Mouse (Mus musculus) lung, adult 2 months (tissue): Measurements from ENCODE around the gene Tgfbr2. TPM values are rescaled to one million over a fixed set of nuclear protein-coding genes. Genes with fewer than 3 reads are reported as not detected.

ENCODE experiments used
- DNase-seq: peaks from one replicate; pipeline ENCODE4 v3.0.0; 2022
- H3K4me1 ChIP-seq: fragments of 200-500 bp; 2 replicates; pipeline ENCODE4 v1.6.1; 2011; ENCODE audit warnings: low read length; ENCODE audit not compliant: control insufficient read depth, insufficient read depth
- H3K4me3 ChIP-seq: fragments of 200-500 bp; replicated peaks from 2 replicates; pipeline ENCODE3; 2011; ENCODE audit warnings: low read depth, mild to moderate bottlenecking, control low read depth, low read length; ENCODE audit errors: extremely low read depth
- CTCF ChIP-seq: fragments of 200-500 bp; IDR thresholded peaks from 2 replicates; pipeline ENCODE4 v1.5.1; 2011; ENCODE audit warnings: mild to moderate bottlenecking, low read length, control low read depth; ENCODE audit not compliant: insufficient read depth
- POLR2A ChIP-seq: fragments of 200-500 bp; IDR thresholded peaks from 2 replicates; pipeline ENCODE4 v1.6.1; 2011; ENCODE audit warnings: low read depth, mild to moderate bottlenecking, control low read depth, low read length, borderline replicate concordance; ENCODE audit errors: extremely low read depth
- WGBS: fragments of 180-500 bp; shearing (Covaris S2); methylation state at CpG from one replicate; pipeline ENCODE4 v1.1.7; 2018; 5-methylcytosine and 5-hydroxymethylcytosine counted together
- polyA plus RNA-seq: library from polyadenylated mRNA; depleted of rRNA; stranded (reverse); fragments of >200 nt; gene quantifications from 2 replicates; pipeline ENCODE4 v1.2.3, GENCODE M21; 2012

Gene Tgfbr2
- polyA plus RNA-seq, 1 experiment: 146 TPM

GRCm38 (mm10) chr9:116217099-116217498 is 41.9 kb upstream of the Tgfbr2 start:
- 81% methylated on average over 7 of the region's 7 CpGs for WGBS
- no peak for DNase-seq
- peaks cover 9% of the 10 kb centered on the region for H3K4me1 ChIP-seq
- H3K4me3 ChIP-seq: no peak overlapping the region
- TF ChIP-seq POLR2A: no peak

GRCm38 (mm10) chr9:116216677-116217076 is 41.5 kb upstream of the Tgfbr2 start:
- WGBS: 77% methylated on average over 10 of the region's 10 CpGs
- Histone ChIP-seq H3K4me1 (peaks cover 9% of the 10 kb centered on the region), H3K4me3 (no peak overlapping the region)
- TF ChIP-seq POLR2A: no peak
- no peak for TF ChIP-seq CTCF
- no peak for DNase-seq

GRCm38 (mm10) chr9:116214296-116214695 is 39.1 kb upstream of the Tgfbr2 start:
- TF ChIP-seq POLR2A: no peak
- no peak for TF ChIP-seq CTCF
- WGBS: 80% methylated on average over 6 of the region's 6 CpGs

GRCm38 (mm10) chr9:116212915-116213619 is 37.9 kb upstream of the Tgfbr2 start:
- no peak for TF ChIP-seq CTCF
- TF ChIP-seq POLR2A: no peak
- H3K4me3 ChIP-seq: no peak overlapping the region
- peaks cover 2% of the 10 kb centered on the region; the same call in 1 of the 2 replicates for H3K4me1 ChIP-seq
- 51% methylated on average over 8 of the region's 8 CpGs for WGBS
- no peak for DNase-seq

More at GRCm38 (mm10) chr9:116214296-116214695, 39.1 kb upstream of the Tgfbr2 start:
- H3K4me1 ChIP-seq: peaks cover 9% of the 10 kb centered on the region
- no peak overlapping the region for H3K4me3 ChIP-seq
- no peak for DNase-seq

- Histone ChIP-seq H3K4me3 (no peak overlapping the region), H3K4me1 (peaks cover 2% of the 10 kb centered on the region; the same call in 1 of the 2 replicates)
- DNase-seq: no peak
- WGBS: 67% methylated on average over 12 of the region's 12 CpGs
- TF ChIP-seq POLR2A (no peak), CTCF (no peak)
Observed at GRCm38 (mm10) chr9:116212069-116212468, 36.9 kb upstream of the Tgfbr2 start.

GRCm38 (mm10) chr9:116208169-116208904 is 33.2 kb upstream of the Tgfbr2 start:
- H3K4me1 ChIP-seq: peaks cover 2% of the 10 kb centered on the region; the same call in 1 of the 2 replicates
- DNase-seq: no peak
- WGBS: 76% methylated on average over 16 of the region's 16 CpGs
- TF ChIP-seq CTCF (no peak), POLR2A (no peak)
- H3K4me3 ChIP-seq: no peak overlapping the region

GRCm38 (mm10) chr9:116206901-116207300 is 31.7 kb upstream of the Tgfbr2 start:
- DNase-seq: no peak
- no peak for TF ChIP-seq POLR2A
- no peak for TF ChIP-seq CTCF
- 81% methylated on average over 2 of the region's 2 CpGs for WGBS
- no peaks in the 10 kb centered on the region for H3K4me1 ChIP-seq
- no peak overlapping the region for H3K4me3 ChIP-seq

GRCm38 (mm10) chr9:116203675-116204074 is 28.5 kb upstream of the Tgfbr2 start:
- TF ChIP-seq POLR2A (no peak), CTCF (no peak)
- Histone ChIP-seq H3K4me3 (no peak overlapping the region), H3K4me1 (no peaks in the 10 kb centered on the region)
- no peak for DNase-seq
- WGBS: 89% methylated on average over 1 of the region's 1 CpGs

GRCm38 (mm10) chr9:116199127-116199526 is 24.0 kb upstream of the Tgfbr2 start:
- 32% methylated on average over 9 of the region's 9 CpGs for WGBS
- H3K4me1 ChIP-seq: peaks cover under 1% of the 10 kb centered on the region; the same call in 1 of the 2 replicates
- no peak for DNase-seq
- TF ChIP-seq POLR2A (no peak), CTCF (no peak)
- H3K4me3 ChIP-seq: no peak overlapping the region
